Mouse (Mus musculus) heart, adult 8-10 months (tissue): ENCODE data around the gene Ets2. TPM values are rescaled to one million over a fixed set of nuclear protein-coding genes. Genes with fewer than 3 reads are reported as not detected.

Experiments
- DNase-seq: peaks from one replicate; pipeline ENCODE4 v3.0.0; 2022; ENCODE audit warnings: low spot score
- total RNA-seq, 4 experiments: library from RNA; stranded (reverse); gene quantifications; 2 replicates each; pipeline ENCODE4 v1.2.4; 2022

Ets2 gene
- total RNA-seq, 4 experiments from 2014 or later, result 59.7 to 95.7 (median 76.1) TPM

- DNase-seq, result no peak
Measured at GRCm38 (mm10) chr16:95769066-95769995, 67.5 kb downstream of the Ets2 start.

- DNase-seq, result no peak
Measured at GRCm38 (mm10) chr16:95769996-95770334, 68.1 kb downstream of the Ets2 start.

DNA sequence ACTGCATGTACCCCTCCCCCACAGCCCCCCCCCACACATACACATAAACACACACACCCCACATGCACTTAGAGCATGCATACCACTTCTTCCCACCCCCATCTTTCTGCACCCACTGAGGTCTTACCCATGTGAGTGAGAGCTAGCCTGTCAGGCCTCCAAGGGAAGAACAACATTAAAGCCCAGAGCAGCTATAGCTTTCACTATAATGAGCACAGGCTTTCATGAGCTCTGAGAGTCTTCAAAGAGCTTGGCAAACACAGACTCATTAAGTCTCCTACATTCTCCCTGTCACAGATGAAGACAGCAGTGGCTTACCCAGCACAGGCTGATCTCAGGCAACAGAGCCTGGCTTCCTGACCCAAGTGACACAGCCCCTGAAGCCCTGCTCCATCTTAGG is 68.5 kb downstream of the Ets2 start:
- no peak for DNase-seq

Other genes starting within 250 kb of the Ets2 start
- 10 to 100 TPM; 20.8 to 31.1 (median 27.7) TPM for gene Erg, start 115.5 kb upstream of the Ets2 start, total RNA-seq